Mouse (Mus musculus): ENCODE measurements around the gene Sgip1.
A peak's percentile ranks its signal among the peaks of the same experiment; 100 is the strongest.

Sgip1 gene

DNA sequence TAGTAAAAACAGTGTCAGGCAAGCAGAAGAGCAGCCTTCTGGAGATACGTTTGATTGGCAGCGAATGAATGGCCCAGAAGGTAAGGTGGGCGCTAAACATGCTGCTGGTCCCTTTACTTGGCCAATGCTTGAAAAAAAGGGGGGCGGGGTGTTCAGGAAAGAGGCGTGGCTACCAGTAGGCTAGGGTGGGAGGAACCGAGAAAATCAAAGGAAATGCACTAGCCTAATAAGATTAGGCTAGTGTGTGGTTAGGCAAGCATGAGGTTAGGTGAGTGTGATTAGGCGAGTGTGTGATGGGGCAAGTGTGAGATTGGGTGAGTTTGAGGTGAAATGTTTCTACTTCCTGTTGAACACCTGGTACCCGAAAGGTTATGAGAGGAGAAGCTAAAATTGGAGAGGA, at the start of gene Sgip1:
Gene Sgip1, plus strand, starts transcription at position 11 of the 400 bp plus-strand sequence.
- no peak for DNase-seq

DNA sequence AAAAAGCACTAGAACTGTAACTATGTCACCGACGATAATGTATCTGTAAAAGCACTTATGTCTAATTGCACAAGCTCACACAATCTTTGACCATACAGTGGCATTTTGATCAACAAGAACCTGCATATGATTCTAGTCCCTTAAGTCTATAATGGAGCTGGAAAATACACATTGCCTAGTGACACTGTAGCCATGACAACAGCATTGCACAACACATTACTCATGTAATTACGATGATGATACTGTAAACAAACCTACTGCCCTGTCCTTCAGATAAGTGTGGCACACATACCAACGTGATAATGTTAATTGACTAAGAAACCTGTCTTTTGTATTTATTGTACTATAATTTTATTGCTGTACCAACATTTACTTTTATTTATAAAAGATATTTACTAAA, 49.7 kb upstream of the Sgip1 start:
- DNase-seq = no peak

DNA sequence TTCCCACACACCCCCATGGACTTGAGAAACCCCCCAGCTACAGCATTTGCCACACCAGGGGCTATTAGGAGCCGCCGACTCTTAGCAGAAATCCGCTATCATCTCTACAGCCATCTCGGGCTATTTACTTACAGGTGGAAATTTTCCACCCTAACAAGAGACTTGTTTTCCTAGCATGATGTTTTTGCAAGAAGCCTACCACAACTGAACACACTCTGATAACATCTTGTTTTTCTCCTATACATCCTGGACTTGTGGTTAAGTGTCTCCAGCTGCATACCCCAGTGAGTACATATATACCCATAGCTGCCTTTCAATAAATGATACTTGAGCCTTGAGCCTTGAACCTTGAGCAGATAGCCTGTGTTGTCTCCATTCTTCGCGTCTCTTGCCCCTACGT, 43.1 kb upstream of the Sgip1 start:
- no peak for DNase-seq

DNA sequence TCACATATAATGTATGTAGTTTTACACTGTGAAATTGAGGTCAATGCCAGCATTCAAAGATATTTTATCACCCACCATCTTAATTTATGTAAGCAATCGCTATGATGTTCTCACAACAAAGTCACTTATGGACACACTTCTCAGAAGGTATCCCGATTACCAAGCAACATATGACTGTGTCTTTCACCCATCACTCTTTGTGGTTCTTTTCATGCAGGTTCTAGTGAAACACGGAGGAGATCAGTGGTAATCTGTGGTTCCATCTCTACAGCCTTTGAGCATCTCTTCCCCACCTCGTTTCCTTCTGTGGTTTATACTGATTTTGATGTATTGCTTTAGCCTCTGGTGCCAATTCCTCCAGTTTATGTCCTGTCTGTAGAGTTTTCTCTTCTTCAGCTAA, 29.4 kb upstream of the Sgip1 start:
- no peak for DNase-seq

DNA sequence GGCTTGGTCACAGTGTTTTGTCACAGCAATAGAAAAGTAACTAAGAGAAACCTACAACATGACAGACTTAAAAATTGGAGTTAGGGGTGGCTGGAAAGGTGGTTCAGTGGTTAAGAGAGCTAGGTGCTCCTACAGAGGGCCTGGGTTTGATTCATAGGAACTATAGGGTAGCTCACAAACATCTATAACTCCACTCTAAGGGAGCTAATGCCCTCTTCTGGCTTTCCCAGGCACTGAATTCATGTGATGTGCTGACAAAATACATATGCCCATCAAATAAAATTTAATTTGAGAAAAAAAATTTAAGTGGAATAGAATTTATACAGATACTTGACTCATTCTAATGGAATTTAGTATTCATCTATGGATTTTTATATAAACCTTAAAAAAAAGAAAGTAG, 25.6 kb upstream of the Sgip1 start:
- DNase-seq = no peak

DNA sequence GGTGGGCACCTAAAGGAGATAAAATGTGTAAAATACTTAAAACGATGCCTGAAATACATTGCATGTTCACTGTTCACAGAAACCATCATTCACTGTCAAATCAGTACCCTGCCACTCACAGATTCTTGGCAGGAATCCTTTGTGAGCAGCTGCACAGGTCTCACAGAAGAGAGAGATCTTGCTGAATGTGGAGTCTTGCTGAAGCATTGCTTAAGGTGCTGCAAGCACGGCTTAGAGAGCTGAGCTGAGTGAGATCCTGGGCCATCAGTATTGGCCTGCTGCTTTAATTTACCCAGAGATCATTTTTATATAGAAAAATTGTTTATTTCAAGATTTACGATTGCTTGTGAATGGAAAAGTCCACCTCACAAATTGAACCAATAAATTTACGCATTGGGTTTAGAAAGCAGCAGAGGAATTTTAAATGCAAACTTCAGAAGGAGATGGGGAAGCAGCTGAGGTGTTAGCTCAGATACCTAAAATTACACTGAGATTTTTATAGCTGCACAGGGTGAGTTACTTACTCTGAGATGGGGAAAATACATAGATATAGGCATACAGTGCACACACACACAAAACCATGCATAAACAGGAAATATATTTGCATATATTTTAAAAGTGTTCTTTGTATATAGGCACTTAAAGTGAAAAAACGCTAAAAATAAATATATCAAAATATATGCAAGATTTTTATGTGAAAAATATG, 23.8 kb upstream of the Sgip1 start:
- peak; percentile 15 to 20 for DNase-seq

DNA sequence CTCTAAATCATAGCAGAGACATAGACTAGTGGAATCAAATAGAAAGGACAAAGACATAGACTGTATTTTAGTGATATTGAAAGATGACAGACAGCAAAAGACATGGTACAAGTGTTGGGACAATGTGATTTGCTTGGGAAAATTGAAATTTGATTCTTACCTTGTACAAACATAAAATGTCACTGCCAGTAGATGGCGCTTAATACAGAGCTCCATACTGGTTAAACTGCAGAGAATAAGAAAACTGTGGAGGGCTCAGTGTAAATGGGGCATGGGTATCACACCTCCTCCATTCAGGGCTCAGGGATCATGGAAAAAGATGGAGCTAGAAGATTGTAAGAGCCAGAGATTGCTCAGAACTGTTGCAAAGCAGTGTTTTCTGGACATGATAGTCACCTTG, 21.6 kb upstream of the Sgip1 start:
- peak; percentile 57 to 69 for DNase-seq

DNA sequence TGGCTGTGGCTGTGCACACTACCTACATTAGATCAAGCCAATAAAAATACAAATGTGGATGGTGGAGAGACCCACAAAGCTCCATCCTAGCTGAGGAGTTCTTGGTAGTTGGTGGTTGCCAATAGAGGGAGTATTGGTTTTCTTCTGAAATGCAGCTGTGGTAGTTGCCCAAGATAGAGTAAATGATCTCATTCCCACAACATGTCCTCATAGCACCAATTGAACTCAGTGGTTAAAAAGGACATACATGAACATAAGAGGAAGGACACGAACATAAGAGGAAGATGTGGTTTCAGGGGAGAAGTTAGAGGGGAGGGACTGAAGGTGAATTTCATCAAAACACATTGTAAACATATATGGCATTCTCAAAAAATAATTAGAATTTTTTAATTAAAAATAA, 21.1 kb upstream of the Sgip1 start:
- no peak for DNase-seq

DNA sequence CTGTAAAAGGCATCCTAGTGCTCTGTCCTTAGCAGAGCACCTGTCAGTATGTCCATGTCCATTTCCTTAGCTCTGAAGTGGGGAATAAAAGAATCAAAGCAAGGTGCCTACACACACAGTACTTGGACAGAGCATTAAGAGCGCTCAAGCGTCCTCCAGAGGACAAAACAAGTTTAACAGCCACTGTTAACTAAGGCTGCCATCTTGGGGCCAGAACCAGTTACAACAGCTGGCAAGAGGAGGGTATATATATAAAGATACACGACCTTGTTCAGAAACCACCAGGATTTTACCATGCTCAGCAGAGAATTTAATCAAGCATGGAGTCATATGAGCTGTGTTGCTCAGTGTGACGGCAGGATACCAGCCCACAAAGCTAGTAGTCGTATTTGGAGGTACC, 16.7 kb upstream of the Sgip1 start:
- no peak for DNase-seq

DNA sequence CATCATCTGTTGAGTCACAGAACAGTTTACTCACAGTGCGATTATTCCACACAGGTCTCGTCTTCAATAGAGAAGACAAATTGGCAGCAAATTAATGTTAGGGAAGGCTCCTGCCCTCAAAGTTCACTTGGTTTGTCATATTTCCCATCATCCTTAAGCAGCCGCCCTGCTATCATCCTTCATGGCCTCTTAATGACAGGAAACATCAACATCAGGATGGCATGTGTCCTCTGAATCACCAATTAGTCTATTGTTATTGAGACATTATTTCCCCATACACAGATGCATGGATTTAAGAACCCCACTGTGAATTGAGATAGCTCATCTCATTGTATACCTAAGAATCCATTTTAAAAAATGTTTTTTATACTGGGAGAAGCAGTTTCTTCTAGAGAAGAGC, 10.1 kb upstream of the Sgip1 start:
- no peak for DNase-seq

DNA sequence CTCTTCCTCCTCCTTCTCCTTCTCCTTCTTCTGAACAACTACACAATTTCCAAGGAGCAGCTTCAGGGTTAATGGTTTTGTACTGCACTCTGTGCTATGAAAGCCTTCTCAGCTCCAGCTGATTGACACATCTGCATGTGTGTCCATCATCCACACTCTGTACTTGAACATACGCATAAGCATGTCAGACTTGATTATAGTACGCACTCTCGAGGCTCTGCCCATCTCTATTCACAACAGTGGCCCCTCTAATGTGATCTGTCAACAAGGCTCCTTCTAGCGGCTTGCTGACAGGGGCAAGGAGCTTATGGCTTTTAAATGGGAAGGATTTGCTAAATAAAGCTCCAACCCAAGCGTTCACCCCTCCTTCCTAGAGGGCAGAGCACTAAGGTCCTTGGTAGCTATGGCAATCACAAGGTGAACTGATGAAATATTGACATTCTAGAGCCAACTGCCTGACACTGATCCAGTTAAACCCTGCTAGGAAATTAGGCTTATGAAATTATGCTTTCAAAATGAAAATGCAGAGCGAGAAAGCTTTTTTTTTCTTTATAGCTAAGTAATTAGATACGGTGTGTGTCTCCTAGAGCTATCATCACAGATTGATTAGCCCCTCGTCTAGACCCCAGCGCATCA, 7.0 kb upstream of the Sgip1 start:
- no peak for DNase-seq

DNA sequence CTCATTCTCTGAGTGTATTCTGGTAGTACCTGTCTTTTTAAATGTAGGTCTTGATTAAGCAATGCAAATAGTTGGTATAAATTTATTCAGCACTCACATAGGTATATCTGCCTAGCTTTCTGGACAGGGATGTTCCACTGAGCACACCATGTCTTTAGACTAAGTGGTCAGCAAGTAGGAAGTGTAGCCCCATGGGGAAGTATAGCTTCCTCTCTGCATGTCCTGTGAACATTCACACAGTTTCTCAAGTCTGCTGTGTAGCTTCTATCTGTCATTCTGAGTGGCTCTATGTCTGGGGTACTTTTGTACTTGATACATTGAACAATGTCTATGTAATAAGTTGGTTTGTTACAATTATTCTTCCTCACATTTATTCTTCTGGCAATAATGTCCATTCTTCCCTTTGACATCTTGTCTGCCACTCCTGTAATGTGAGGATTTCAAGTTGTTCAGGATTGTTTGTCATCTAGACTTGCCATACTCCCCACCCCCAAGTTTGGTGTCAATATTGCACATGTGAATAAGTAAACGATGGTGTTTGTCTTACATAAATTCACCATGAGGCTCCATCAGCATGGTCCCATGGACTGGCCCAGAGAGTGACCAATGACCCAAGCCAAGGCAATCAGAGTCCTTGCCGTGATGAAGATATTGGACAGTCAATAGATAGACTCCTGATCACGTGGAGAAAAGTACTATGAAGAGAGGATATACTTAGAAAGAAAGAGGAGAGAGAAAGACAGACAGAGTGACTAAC, 12.4 kb downstream of the Sgip1 start:
- DNase-seq = no peak

DNA sequence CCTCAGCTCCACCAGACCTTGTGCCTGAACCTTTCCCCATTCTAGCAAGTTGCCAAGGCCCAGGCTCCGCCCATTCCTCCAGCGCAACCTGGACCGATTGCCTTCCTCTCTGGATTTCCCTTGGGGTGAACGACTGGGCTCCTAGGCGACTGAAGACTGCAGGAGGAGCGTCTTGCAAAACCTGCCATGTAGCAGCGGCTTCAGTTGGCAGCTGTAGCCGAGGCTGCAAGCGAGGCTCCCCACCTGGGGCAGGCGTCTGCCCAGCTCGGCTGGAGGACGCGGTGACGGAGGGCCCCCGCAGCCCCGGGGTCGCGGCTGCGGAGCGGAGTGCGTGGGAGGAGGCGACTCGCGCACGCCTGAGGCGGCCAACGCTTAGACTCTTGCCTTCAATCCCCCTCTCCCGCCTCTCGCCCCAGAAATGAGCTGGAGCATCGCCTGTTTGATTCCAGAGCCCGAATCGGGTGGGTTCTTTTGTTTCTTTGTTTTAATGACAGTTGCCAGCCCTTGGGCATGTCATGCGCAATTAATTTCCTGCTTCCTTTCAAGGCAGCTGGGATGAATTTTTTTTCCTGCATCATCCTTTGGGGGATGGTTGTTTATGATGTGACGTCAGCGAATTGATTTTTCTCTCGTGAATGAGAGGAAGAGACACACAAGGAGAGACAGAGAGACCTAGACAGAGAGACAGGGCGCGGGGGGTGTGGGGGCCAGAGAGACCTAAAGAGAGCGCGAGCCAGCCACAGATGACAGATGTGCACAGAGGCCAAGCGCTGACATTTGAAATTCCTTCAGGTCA, 18.2 kb downstream of the Sgip1 start:
- peak; percentile 81 to 85 for DNase-seq

DNA sequence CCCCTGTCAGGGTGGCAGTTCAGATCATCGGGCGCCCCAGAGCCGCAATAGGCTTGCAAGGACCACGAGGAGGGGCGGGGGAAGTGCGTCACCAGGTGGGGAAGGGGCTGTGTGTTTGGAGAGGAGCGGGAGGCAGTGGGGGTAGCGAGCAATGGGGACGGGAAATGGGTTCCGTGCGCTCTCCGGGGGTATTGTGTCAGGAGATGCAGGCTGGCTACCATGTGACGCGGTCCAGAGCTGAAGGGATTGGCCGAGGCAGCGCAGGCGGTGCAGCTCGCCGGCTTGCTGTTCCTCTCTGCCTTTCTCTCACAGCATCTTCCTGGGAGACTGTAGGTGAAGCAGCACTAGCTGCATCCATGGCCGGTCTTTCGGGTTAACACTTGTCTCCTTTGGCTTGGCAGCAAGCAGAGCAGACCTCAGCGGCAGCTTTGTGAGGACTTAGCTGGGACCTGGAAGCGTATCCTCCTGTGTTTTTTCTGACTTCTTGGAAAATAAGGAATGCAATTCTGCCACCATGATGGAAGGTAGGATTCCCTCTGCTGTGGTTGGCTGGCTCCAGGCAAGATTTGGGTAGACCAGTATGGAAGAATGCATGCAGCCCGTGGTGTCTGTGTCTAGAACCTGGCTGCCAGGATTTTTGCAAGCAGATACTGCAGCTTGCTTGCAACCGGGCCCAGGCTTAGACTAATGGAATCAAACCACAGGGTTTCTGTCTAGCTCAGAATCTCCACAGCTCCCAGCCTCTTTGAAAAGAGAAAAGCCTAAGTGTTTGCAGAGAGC, 19.1 kb downstream of the Sgip1 start:
- DNase-seq = peak; percentile 96 to 97

DNA sequence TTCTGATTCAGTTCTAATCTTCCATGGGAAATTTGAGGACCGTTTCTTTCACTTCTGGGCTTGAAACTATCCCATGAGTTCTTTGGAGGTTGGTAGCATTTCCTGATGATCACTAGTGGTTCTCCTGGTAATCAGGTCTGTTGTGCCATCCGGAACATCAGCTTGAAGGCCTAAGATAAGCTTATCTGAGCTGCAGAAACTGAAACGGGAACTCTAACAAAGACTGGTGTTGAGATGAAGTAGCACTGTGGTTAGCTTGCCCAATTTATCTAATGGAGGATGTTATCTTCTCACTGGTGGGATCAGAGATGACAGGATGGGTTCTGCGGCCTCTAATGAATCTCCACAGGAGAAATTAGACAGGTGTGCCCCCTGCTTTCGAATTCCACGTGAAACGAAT, 21.0 kb downstream of the Sgip1 start:
- DNase-seq = no peak

DNA sequence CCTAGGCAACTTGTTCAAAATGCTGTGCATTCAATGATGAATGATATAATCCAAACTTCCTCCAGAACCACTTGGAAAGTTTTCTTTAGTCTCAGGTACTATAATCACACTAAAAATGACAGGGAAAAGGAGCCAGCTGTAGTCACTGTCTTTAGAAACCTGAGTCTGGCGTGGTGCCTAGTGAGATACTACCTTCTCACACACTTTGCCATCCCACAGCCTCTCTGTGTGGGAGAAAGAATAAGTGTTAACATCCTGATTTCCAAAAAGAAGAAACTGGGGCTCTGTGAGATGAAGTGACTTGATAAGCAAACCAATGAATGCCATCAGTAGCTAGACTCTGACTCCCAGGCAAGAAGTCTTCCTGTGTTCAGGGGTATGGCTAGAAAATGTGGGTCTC, 28.0 kb downstream of the Sgip1 start:
- no peak for DNase-seq

DNA sequence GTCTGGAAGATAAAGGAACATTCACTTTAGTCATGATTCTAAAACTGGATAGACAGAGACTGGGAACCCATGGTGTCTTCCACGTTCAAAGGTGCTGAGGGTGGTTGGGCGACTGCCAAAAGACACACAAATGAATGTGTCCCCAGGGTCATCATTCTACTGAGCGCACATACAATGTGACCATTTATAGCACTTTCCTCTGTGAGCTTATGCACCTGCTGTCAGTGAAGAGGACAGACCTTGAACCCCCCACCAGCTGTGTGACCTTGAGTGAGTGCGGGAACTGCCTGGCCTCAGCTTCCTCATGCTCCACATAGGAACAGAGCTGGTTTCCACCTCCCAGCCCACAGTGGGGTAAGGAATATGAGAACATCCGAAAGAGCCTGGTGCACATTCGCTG, 28.8 kb downstream of the Sgip1 start:
- DNase-seq = no peak

DNA sequence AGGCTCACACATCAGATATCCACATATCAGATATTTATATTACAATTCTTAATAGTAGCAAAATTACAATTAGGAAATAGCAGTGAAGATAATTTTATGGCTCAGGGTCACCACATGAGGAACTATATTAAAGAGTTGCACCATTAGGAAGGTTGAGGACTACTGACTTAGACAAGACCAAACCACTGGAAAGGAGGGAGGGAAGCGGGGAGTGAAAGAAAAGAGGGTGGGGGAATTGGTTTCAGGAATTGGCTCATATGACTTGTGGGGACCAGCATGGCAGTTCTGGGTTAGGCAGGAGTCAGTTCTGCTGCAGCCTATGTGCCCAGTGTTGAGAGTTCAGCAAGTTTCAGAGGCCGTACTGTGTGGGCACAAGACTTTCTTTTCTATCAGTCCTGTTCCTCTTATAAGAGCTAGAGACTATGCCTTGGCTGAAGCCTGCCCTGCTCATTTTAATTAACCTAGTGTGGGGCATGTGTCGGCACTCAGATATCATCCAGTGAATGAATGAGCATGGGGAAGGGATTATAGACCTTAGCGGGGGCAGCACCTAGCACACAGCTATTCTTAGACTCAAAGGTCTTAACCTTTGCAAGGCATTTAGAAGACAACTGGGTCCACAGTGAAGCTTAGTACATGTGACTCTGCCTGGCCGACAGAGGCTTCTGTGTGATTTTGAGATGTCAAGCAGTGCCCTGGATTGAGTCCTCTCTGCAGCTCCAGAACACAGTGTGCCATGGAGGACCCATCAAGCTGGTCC, 30.7 kb downstream of the Sgip1 start:
- no peak for DNase-seq

DNA sequence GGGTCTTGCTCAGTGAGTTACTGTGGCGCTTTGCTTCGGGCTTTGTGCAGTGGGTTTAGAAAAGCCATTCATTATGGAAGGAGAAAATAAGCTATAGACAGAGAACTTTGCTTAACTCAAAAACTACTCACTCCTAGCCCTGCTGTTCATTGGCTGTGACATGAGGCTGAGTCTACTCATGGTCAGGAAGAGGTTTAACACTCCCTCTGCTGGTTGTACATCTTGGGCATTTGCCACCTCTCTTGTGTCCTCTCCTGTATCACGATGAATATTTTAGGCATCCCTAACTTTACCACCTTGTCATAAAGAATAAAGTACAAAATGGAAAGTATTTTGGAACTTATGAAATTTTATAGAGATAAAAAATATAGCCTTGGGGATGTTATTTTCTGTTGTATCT, 32.1 kb downstream of the Sgip1 start:
- no peak for DNase-seq

DNA sequence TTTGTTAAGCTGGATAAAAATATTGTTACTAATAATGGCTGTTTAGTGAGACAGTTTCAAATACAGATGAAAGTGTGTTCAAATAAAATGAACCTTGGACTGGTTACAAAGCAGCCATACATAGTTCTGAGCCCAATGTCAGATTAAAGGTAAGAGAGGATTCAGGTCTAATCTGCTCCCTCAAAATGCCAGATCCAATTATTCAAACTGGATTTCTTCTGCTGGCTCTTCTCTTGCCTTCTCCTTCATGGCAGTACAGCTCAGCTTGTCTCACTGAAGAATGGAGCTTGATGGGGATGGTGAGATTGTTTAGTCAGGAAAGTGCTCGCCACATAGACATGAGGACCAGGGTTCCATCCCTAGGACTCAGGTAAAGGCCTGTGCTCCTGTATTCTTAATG, 32.7 kb downstream of the Sgip1 start:
- DNase-seq = no peak

DNA sequence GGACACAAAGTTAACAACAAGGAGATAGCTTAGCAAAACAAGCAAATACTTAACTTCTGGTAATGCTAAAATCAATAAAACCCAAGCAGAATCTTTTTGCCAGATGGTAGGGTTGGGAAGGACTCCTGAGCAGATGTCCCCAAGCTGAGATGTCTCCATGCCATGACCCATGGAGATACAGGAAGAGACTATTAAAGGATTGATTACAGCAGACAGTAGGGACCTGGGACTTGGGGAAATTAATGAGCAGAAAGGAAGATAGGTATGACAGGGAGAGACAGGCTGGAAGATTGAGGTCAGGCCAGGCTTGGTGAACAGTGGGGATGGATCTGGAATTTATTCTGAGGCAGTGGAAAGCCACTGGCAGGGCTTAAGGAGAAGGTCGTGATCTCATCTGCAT, 33.5 kb downstream of the Sgip1 start:
- DNase-seq = no peak

Measured in cerebellum, postnatal 10 days (tissue).